Mouse (Mus musculus) brain, embryonic 18.5 days (tissue): ENCODE data around the gene Frs2.
A peak's percentile ranks its signal among the peaks of the same experiment; 100 is the strongest.

Experiments used
- DNase-seq: peaks from one replicate; pipeline ENCODE4 v3.0.0-alpha.2; 2012; ENCODE audit warnings: low read depth, low spot score

Frs2 gene

DNA sequence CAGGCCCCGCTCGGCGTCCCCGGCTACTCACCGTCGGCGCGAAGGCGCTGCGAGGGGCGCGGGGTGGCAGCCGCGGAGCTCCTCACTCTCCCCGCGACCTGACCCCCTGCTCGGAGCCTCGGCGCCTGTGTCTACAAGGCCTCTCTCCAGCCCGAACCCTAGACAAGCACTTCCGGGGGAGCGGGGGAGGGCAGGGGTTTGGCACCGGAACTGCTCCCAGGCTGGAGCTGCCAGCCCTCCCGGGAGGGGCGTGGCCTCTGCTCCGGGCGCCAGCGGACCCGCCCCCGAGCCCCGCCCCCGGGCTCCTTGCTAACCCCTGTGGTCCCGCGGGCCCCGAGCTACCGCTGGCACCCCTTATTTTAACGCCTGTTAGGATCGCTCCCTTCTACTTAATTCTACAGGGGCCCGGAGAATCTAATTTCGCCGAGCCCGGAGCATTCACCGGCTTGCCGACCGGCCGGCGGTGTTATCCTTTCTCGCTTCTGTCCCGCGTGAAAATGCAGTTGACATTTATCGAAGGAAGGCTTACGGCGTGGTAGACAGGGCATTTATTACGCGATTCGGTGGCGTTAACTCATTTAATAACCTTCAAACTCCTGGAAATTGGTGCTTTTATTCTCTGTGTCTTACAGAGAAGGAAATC lies at the start of gene Frs2:
TSS of gene Frs2 (minus strand) at position 174 of the 643 bp plus-strand sequence.
- DNase-seq = peak; percentile 83

DNA sequence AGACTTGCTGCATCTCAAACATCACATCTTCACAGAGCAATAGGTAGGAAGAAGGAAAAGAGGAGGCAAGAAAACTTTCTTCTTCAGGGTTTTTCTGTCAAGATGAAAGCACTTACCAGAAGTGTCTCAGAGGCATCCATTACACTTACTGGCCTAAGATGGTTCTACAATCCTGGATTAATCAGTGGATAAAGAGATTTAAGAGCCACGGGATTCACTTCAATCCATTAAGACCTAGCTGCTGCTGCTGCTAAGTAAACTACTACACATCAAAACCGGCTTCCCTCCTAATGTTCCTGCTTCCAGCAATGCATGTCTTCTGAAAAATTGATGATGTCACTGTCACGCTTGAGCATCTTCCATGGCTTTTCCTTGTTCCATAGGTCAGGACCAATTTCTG lies 48.4 kb upstream of the Frs2 start:
- DNase-seq = no peak

DNA sequence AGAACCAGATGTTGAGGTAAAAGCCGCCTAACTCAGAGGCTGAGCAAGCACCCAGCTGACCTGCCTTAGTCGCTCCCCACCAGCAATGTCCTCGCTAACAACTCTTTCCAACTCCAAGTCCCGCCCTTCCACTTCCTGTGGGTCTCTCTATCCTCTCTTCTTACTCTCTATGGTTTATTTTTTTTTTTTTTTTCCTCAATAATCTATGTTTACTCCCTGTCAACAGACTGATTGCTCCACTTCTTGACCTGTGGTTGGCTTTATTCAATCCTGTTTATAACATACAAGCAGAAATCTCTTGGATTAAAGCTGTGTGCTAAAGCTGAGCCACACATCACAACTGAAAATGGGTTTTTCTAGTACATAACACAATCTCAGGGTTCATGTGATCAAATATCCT lies 47.4 kb upstream of the Frs2 start:
- no peak for DNase-seq

DNA sequence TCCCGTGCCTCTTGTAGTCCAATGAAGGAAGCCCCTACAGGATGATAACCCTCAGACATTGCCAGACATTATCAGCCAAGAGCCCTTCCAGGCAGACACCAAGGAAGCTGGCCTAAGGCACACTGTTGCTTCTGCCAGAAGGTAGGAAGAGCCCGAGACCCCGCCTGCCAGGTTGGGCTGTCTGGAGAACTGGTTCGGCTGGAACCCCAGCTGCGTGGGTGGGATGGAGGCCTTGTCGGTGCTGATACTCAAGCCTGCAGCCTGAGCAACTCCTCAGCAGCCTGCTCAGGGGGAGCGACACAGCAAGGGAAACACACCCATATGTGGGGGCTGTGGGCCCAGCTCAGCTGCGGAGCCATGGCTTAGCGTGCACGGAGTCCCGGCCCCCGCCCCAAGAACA lies 46.7 kb upstream of the Frs2 start:
- DNase-seq = no peak

DNA sequence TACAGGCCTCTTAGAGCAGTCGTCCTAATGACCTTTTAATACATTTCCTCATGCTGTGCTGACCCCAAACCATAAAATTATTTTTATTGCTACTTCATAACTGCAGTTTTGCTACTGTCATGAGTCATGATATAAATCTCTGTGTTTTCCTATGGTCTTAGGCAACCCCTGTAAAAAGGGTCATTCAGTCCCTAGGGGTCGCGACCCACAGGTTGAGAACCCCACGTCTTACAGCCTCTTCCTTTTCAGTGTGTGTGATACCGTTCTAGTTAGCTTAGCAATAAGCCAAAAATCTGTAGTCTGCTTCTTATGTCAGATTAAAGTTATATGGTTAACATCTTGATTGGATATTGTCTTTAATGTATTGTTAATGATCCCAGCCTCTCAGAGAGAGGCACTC lies 45.0 kb upstream of the Frs2 start:
- no peak for DNase-seq

DNA sequence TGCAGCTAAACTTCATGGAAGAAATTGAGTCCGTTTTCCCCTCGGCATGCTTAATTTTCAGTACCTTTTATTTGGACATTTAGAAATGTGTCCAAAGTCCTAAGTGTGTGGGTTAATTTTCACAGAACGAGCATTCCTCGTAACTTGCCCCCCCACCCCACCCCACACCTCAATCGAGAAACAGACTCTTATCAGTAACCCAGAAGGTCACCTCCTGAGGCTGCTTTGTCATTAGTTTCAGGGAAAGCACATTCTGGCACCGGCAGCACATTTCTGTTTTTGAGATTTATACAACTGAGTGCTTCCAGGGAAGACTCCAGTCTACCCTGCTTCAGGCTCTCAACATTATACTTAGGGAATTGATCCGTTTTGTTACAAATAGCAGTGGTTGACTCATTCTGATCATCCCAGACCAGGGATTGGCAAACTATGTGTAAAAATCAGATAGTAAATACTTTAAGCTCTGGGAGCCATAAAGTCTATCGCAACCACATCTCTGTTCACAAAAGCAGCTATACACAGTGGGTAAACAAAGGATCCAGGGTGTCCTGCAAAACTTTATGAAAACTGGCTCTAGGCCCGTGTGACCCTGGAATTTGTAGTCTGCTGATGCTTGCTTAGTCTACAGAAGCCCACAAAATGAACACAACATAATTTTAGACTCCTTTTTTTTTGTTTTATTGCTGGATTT lies 37.2 kb upstream of the Frs2 start:
- no peak for DNase-seq

DNA sequence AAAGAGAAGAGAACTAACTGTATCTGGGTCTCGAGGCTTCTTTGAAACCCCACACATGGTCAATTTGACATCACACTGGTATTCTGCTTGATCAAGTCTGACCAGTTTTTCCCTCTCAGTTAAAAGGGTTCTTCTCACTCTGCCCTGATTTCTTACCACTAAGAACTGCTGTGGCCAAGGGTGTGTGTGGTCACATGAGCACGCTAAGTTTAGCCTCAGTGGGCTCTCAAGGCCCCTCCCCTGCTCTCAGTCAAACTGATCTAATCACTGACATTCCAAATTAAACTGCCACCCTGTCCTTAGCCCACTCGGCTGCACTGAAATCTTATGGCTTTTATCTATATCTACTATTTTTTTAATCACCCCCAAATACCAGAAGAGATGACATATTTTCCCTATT lies 32.8 kb upstream of the Frs2 start:
- DNase-seq = no peak

DNA sequence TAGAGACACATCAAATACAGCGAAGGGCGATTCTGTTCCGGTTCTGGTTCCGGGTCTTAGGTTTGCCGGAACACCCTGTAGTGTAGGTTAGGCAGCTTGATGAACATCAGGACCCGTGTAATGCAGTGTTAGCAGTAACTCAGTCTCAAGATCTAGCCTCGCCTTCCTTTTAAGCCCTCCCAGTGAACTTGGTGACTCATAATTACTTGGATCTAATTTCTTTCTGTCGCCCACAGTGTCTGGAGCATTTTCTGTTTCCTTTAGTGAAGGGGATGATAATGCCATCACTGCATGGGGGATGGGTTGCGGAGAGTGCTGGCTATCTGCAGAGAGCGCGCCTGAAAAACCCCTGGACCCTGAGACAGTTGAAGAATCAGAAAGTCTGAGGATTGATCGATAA lies 26.3 kb upstream of the Frs2 start:
- no peak for DNase-seq

DNA sequence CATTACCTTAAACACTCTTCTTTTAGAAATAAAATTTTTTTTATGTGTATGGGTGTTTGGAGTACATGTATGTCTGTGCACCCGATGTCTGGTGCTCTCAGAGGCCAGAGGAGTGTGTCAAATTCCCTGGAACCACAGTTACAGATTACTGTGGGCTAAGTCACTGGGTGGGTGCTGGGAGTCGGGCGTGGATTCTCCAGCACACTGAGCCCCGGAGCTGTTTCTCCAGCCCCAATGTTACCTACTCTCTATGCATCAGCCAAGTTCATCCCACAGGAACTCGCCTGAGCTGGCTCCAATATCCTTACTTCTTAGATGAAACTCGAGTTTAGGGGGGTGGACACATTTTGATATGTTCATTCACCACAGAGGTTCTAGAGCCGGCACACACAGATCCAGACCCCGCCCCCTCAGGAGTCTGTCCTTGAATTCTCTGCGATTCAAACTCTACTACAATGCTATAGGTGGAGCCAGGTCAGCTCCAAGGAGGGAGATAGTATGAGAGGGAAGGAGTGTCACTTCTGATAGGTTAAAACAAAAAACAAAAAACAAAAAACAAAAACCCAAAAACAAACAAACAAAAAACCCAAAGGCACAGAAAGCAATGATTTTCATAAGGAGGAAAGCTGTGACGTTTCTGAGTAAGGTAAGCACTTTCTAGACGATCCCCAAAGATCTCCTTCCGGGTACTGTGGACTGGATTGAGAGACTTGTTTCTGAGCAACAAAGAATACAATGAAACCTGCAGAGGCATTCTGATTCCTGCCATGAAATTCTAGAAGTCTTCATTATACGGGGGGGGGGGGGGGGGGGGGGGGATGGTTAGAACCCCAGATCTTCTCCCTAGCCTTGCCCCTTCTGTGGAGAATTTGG lies 25.5 kb upstream of the Frs2 start:
- no peak for DNase-seq

DNA sequence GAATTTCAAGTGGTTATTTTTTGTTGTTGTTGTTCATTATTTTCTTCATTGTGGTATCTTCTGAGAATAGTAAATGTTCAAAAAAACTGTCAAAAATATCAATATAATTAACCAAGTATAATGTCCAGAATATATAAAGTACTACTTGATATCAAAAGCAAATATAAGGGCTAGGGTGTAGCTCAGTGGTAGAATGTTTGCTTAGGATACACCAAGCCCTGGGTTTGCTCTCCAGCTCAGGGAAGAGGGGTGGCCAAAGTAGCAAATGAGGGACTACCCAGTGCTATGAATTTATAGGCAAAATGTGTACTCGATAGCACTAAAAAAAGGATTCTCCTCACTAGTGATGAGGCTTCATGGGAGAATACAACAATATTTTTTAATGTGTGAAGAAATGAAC lies 24.8 kb upstream of the Frs2 start:
- no peak for DNase-seq

DNA sequence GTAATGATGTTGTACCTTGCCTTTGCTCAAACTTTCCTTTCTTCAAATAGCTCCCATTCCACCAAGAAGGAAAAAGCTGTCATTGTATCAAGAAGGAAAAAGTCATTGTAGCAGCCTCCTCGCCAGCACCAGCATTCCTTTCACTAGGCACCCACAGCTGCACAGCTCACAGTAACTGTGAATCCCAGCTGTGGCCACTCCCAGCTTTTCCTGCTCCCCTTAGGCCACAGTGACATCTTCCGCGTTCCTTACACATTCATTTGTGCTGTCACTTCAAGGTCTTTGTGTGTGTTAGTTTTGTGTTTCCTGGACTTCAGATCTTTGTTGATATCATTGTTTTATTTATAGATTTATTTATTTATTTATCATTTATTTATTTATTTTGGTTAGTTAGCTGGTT lies 23.7 kb upstream of the Frs2 start:
- no peak for DNase-seq

DNA sequence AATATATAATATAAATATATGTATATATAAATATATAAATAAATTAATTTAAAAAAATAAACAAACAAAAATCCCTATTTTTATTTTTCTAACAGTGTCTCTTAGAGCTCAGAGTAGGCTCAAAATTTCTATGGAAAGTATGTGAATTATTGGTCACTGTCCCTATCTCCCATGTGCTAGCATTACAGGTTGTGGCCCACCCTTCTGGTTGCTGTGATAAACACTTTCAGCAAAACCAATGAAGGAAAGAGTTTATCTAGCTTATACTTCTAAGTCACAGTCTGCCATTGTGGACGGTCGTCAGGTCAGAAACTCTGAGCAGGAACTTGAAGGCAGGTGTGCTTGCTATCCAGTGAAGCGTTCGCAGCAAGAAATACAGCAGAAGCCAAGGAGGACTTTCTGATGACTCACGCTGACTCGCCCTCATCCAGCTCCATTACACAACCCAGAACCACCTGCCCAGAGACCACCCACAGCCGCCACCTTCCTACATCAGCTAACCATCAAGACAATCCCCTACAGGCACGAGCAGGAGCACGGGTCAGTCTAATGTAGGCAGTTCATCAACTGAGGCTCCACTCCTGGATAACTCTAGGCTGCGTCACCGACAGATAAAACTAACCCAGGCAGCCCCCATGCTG lies 18.6 kb upstream of the Frs2 start:
- no peak for DNase-seq

DNA sequence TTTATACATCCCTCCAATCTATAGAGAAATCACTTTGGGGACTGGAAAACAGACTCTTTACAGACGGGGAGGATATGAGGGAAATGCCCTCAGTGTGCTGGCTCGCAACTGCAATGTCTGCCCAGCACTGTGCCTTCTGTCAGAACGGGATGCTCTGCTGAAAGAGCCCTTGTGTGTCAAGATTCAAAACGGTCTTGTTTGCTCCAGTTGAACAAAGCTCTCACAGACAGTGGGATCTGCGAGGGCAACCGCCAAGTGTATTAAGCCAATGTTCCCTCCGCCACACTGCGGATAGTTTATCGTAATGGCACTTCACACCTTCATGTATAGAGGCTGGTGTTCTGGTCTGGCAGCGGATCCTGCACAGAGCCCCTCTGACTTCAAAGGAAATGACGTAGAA lies 14.3 kb upstream of the Frs2 start:
- DNase-seq = no peak

DNA sequence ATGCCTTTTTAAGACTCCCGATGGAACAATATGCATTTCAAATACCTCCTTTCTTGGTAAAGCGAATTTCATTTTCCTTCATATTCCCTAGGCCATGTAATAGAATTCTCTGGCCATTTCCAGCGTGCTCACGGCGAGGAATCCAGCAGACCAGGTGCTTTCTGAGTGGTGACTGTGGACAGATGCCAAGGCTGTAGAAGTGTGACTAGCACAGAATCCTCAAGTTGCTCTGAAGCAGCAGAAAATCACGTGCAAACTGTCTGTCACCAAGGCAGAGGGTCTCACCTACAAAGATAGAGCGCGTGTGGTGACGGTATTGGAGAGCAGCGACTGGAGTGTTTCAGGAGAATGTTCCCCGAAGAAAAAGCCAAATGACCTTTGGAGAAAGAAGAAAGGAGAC lies 11.8 kb upstream of the Frs2 start:
- no peak for DNase-seq

DNA sequence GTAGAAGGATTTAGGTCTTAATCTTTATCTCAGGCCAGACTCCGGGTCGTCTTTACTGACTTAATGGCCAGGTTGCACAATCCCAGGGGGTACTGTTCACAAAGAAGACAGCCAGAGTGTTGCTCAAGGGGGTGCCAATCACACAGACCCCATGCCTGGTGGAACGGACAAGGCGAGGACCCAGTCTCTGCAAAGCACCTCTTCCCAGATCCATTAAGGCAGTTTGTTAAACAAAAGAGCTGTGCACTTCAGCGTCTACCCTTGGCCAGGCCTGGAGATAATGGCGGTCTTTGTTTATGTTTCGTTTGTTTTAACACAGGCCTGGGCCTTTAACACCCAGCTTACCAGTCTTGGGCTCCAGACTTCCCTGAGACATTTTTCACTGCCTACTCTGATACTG lies 3.9 kb upstream of the Frs2 start:
- DNase-seq = no peak

DNA sequence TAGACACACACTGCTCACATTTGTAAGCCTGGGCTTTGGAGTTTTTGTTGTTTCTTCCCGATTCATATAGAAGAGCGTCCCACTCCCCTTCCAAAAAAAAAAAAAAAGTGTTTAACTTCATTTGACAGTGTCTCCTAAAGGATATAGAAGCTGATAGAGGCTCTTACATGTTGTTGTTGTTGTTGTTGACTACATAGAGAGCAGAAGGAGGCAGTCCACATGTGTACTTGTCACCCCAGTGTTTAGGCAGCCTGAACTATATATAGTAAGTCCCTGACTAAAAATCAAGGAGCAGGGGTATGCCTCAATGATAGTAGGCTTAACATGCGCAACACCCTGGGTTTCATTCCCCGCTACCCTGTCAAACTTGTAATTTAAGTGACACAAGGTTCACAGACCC lies 3.3 kb upstream of the Frs2 start:
- no peak for DNase-seq

DNA sequence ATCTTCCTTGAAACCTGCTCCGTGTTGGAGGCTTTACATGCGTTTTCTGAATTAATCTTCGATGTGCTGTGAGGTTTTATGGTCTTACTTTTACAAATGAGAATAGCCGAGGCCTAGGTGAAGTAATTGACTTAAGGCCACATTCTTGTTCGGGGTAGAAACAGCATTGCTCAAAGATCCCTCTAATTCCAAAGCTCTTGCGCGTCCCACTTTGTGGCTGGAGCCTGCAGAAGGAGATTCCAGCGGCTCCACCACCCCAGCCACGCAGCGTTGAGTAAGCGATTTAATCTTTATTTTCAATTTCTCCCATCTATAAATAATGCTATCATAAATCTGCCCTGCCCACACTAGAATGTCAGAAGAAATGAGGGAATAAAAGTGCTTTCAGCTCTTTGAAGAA lies 2.9 kb upstream of the Frs2 start:
- DNase-seq = no peak

DNA sequence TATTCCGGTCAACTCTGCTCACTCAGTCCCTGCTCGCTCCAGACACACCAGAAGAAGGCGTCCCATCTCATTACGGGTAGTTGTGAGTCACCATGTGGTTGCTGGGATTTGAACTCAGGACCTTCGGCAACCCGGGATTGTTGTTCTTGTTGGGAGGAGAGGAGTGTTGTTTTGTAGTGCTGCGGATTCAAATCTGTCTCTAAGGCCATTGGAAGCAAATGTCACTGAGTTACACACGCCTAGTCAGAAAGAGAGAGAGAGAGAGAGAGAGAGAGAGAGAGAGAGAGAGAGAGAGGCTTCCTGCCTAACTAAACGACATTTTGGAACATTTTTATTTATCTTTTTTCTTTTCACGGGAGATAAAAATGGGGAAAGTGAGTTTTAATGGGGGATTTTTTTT lies 2.4 kb upstream of the Frs2 start:
- DNase-seq = no peak

DNA sequence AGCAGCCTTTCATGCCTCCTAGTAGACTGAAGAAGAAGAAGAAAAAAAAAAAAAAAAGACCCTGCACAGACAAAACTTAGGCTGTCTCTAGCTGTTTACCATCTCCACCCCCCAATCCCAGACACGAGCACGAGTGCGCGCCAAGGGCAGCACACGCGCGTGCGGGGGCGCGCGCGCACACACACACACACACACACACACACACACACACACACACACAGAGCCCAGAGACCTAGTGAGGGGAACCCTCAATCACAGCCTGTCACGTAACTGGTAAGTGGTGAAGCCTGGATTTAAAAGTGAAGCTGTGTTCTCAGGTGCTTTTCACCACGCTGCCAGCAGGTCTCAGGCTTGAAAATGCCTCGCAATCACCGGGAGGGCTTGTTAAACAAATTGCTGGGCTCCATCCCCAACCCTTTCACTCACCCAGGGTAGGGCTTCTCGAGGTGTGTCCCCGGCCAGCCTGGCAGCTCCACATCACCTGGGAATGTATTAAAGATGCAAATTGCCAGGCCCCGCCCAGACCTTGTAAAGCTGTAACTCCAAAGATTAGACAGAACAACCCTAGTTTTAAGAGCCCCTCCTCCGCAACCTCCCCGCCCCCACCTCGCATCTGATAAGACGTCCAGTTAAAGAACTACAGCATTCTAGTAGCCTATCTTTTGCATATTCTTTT lies 1.7 kb upstream of the Frs2 start:
- no peak for DNase-seq

DNA sequence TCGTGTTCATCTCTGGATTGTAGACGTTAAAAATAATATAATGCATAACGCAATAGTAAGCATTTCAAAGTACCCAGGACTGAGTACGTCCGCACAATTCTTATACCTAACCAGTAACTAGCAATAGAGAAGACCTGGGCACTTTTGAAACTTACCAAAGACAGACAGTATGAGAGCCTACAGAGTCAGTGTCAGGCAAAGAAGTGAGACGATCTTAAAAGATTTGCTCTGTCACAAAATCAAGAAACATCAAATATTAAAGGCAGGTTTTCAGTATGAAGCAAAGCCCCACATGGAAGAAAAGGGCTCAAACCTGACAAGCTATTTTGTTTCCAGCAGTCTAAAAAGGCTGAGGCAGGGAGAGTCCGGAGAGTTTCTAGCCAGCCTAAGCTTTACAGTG lies 907 bp upstream of the Frs2 start:
- DNase-seq = no peak

DNA sequence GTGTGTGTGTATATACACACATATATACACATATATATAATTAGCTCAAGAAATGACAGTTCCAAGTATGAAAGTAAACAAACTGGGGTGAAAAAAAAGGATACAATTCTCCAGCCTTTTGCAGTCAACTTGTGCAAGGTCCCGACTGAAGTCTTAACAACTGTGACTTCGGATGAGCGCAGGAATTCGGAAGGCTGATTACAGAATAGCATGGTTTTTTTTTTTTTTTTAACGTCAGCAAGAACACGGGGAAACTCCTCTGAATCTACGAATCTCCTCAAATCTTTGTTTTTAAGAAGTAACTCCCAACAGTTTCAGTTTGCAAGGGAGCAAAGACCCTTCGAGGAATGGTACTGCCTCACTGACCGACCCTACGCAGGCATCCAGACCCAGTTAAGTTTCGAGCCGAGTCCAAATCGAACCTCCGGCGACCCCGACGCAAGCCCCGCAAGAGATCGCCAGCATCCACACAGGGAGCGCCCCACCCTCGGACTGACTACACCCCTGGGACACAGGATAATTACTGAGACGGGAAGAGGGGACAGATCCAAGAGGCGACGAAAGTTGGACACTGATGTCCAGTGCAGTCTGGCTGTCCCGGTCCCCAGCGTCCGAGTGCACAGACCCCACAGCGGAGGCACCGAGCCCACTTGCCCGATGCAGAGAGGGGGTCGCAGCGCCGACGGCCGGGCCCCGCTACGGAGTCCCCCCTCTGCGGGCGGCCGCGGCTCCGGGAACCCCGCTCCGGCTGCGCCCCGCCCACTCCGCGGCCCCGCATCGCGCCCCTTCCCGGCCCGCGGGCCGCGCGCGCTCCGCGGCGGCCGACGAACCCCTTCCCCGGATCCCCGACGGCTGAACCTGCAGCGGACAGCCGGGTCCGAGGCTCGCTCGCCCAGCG lies 622 bp downstream of the Frs2 start:
- no peak for DNase-seq
